Mouse (Mus musculus): Measurements from ENCODE around the gene Clec2g. TPM values are rescaled to one million over a fixed set of nuclear protein-coding genes. Genes with fewer than 3 reads are reported as not detected.

Clec2g gene
- polyA plus RNA-seq (2012; rRNA removed): 0.36 and 0.46 TPM in 2 replicates

GRCm38 (mm10) chr6:128934081-128934480 lies at the start of gene Clec2g:
Gene Clec2g (plus strand): TSS chr6:128934381.

GRCm38 (mm10) chr6:128887091-128887790 lies 46.9 kb upstream of the Clec2g start, which contains the start of gene Clec2i:
Gene Clec2i (plus strand): TSS chr6:128887588.

GRCm38 (mm10) chr6:128890948-128891355 lies 43.2 kb upstream of the Clec2g start, which contains the start of gene BC035044:
Gene BC035044 (minus strand): TSS chr6:128891126.

Other genes starting within 250 kb of the Clec2g start
- not detected in 2 replicates for gene Klrb1, start 211.3 kb upstream of the Clec2g start, polyA plus RNA-seq (2012; rRNA removed)
- 0.05 and 0.15 TPM in 2 replicates for gene Klrb1c, start 145.2 kb upstream of the Clec2g start, polyA plus RNA-seq (2012; rRNA removed)
- not detected in 2 replicates for gene Gm44511, start 108.1 kb upstream of the Clec2g start, polyA plus RNA-seq (2012; rRNA removed)
- gene Klrb1b, start 108.0 kb upstream of the Clec2g start, polyA plus RNA-seq (2012; rRNA removed): 0.05 TPM in 1 of 2 replicates, not detected in the other
- gene Clec2i, start 46.8 kb upstream of the Clec2g start, polyA plus RNA-seq (2012; rRNA removed): not detected in 2 replicates
- gene BC035044, start 43.3 kb upstream of the Clec2g start, polyA plus RNA-seq (2012; rRNA removed): 0.03 and 0.09 TPM in 2 replicates
- gene Klrb1f, start 111.5 kb downstream of the Clec2g start, polyA plus RNA-seq (2012; rRNA removed): not detected in 2 replicates
- 0.04 TPM in 1 of 2 replicates, not detected in the other for gene Clec2e, start 166.5 kb downstream of the Clec2g start, polyA plus RNA-seq (2012; rRNA removed)
- gene Clec2d, start 246.2 kb downstream of the Clec2g start, polyA plus RNA-seq (2012; rRNA removed): 6.4 and 6.8 TPM in 2 replicates

All from stomach, adult 2 months (tissue).